ENCODE assay signal across 30 mouse cellular contexts in the genomic region with DNA sequence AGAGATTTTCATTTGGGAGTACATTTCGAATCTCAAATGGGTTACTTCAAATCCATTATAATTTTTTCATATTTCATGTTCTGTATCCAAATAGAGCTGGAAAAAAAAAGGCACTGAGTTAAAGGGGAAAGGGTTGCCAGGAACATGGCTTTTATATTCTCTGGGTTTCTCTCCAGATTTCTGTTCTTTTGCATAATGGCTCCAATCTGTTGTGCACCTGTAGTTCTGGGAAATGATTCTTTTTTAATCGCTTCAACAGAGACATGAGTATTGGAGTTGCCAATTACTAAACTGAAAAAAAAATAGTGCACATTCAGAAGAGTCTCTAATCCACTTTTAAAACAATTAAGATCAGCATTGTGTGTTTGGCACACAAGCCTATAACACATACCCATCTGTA. TPM values are rescaled to one million over a fixed set of nuclear protein-coding genes. Genes with fewer than 3 reads are reported as not detected.
DNase-seq lines count a peak whose midpoint lies in the region; ATAC-seq and TF ChIP-seq lines count a peak whose summit lies in the region.
"Had no signal": no experiment of that assay in that cellular context is flagged by ENCODE, and none has a peak within 500 bp of the region (broad histone marks: within the 10 kb centered on the region; RNA-seq: fewer than 3 reads in every experiment).

No protein-coding gene starts in this region.

- no peak overlapping the region for H3K27ac ChIP-seq in forebrain, postnatal 0 days (ENCODE audit: low read depth, low read length)
- no peak overlapping the region for H3K27ac ChIP-seq in forebrain, embryonic 10.5 days
- H3K27ac ChIP-seq in heart, embryonic 13.5 days (replicated peaks) = no peak overlapping the region
- no peak overlapping the region for H3K27ac ChIP-seq in heart, embryonic 10.5 days
- peak overlapping the region; percentile 74 for H3K27ac ChIP-seq in layer of hippocampus, adult 2 months
- H3K27ac ChIP-seq: forebrain, embryonic 15.5 days; hindbrain, embryonic 13.5 days; left cerebral cortex, adult 2 months; limb, embryonic 13.5 days; liver, embryonic 12.5 days had no signal

- no peaks in the 10 kb centered on the region for H3K27me3 ChIP-seq in forebrain, postnatal 0 days (ENCODE audit: insufficient read depth, low read length)
- no peaks in the 10 kb centered on the region for H3K27me3 ChIP-seq in forebrain, embryonic 10.5 days (ENCODE audit: poor library complexity, severe bottlenecking)
- no peaks in the 10 kb centered on the region for H3K27me3 ChIP-seq in heart, embryonic 13.5 days (replicated peaks)
- H3K27me3 ChIP-seq in heart, embryonic 10.5 days (ENCODE audit: insufficient read depth, poor library complexity, severe bottlenecking) = no peaks in the 10 kb centered on the region
- H3K27me3 ChIP-seq: embryonic facial prominence, embryonic 15.5 days; forebrain, embryonic 15.5 days; limb, embryonic 13.5 days; Patski had no signal

- H3K4me1 ChIP-seq in forebrain, postnatal 0 days (ENCODE audit: insufficient read depth) = no peaks in the 10 kb centered on the region
- peaks cover 38% of the 10 kb centered on the region for H3K4me1 ChIP-seq in forebrain, embryonic 10.5 days
- H3K4me1 ChIP-seq in heart, embryonic 13.5 days = peaks cover 18% of the 10 kb centered on the region
- H3K4me1 ChIP-seq in heart, embryonic 10.5 days = 0 out of 2 replicates have a peak, but pooled peaks cover 7% of the 10 kb centered on the region

- no peak for TF ChIP-seq CTCF in forebrain, postnatal 0 days (IDR thresholded peaks at IDR 0.05; ENCODE audit: low read depth)
- no peak for TF ChIP-seq CTCF in layer of hippocampus, adult 2 months (conservative IDR thresholded peaks at IDR 0.05)
- no peak for TF ChIP-seq CTCF in brain, embryonic 14.5 days (IDR thresholded peaks at IDR 0.05; ENCODE audit: borderline replicate concordance, extremely low read depth, insufficient read depth, insufficient read length)

- 20% methylated on average over 2 of the region's 2 CpGs for WGBS in forebrain, postnatal 0 days
- WGBS in forebrain, embryonic 10.5 days = 92% methylated on average over 2 of the region's 2 CpGs
- 75% methylated on average over 2 of the region's 2 CpGs for WGBS in heart, embryonic 13.5 days
- 83% methylated on average over 2 of the region's 2 CpGs for WGBS in heart, embryonic 10.5 days

- no peak overlapping the region for H3K9ac ChIP-seq in forebrain, postnatal 0 days
- H3K9ac ChIP-seq in heart, embryonic 13.5 days = 0 out of 2 replicates have a peak overlapping the region, but pooled peaks have one; percentile 24
- H3K9ac ChIP-seq: embryonic facial prominence, embryonic 15.5 days; forebrain, embryonic 15.5 days; hindbrain, embryonic 13.5 days; limb, embryonic 13.5 days; liver, embryonic 12.5 days; liver, postnatal 0 days had no signal

- ATAC-seq in forebrain, postnatal 0 days = no peak
- ATAC-seq in heart, embryonic 13.5 days (ENCODE audit: extremely low read depth, insufficient number of reproducible peaks, low FRiP score, low TSS enrichment) = no peak
- ATAC-seq: forebrain, embryonic 15.5 days; intestine, embryonic 16.5 days; liver, embryonic 12.5 days; liver, postnatal 0 days; midbrain, embryonic 16.5 days; Patski had no signal

- H3K36me3 ChIP-seq in forebrain, postnatal 0 days (ENCODE audit: insufficient read depth) = no peaks in the 10 kb centered on the region
- no peaks in the 10 kb centered on the region for H3K36me3 ChIP-seq in forebrain, embryonic 10.5 days (replicated peaks)
- no peaks in the 10 kb centered on the region for H3K36me3 ChIP-seq in heart, embryonic 13.5 days
- no peaks in the 10 kb centered on the region for H3K36me3 ChIP-seq in heart, embryonic 10.5 days
- H3K36me3 ChIP-seq: embryonic facial prominence, embryonic 15.5 days; forebrain, embryonic 15.5 days; hindbrain, embryonic 13.5 days; limb, embryonic 13.5 days; liver, embryonic 12.5 days had no signal

- H3K9me3 ChIP-seq in forebrain, postnatal 0 days (ENCODE audit: low read length) = no peaks in the 10 kb centered on the region
- no peaks in the 10 kb centered on the region for H3K9me3 ChIP-seq in forebrain, embryonic 10.5 days
- no peaks in the 10 kb centered on the region for H3K9me3 ChIP-seq in heart, embryonic 13.5 days
- no peaks in the 10 kb centered on the region for H3K9me3 ChIP-seq in heart, embryonic 10.5 days
- H3K9me3 ChIP-seq: embryonic facial prominence, embryonic 15.5 days; forebrain, embryonic 15.5 days; hindbrain, embryonic 13.5 days; limb, embryonic 13.5 days; liver, embryonic 12.5 days had no signal

- H3K4me2 ChIP-seq in forebrain, postnatal 0 days (ENCODE audit: low read depth) = no peak overlapping the region
- H3K4me2 ChIP-seq in heart, embryonic 13.5 days = no peak overlapping the region
- H3K4me2 ChIP-seq: embryonic facial prominence, embryonic 15.5 days; forebrain, embryonic 15.5 days; hindbrain, embryonic 13.5 days; liver, embryonic 12.5 days; midbrain, embryonic 11.5 days had no signal

- no peak overlapping the region for H3K4me3 ChIP-seq in forebrain, postnatal 0 days (ENCODE audit: low read depth, low read length)
- no peak overlapping the region for H3K4me3 ChIP-seq in forebrain, embryonic 10.5 days
- no peak overlapping the region for H3K4me3 ChIP-seq in heart, embryonic 13.5 days
- H3K4me3 ChIP-seq in heart, embryonic 10.5 days = no peak overlapping the region
- H3K4me3 ChIP-seq in layer of hippocampus, adult 2 months = no peak overlapping the region
- H3K4me3 ChIP-seq: embryonic facial prominence, embryonic 15.5 days; forebrain, embryonic 15.5 days; hindbrain, embryonic 13.5 days; left cerebral cortex, adult 2 months; limb, embryonic 13.5 days; liver, embryonic 12.5 days had no signal

- DNase-seq in forebrain, postnatal 0 days = peak; percentile 62
- DNase-seq in forebrain, embryonic 10.5 days (ENCODE audit: extremely low spot score, low spot score) = no peak
- DNase-seq in heart, embryonic 10.5 days (ENCODE audit: low spot score) = no peak
- peak; percentile 57 to 65 for DNase-seq in layer of hippocampus, adult 2 months (ENCODE audit: low spot score in 2 of 2)
- DNase-seq in layer of hippocampus, postnatal 10 days (ENCODE audit: low spot score in 2 of 2) = no peak
- DNase-seq in brain, embryonic 14.5 days (ENCODE audit: low read depth) = peak; percentile 58
- no peak for DNase-seq in left cerebral cortex, adult 11 months (ENCODE audit: low spot score)
- DNase-seq: adrenal gland, postnatal 10 days; cerebellum, adult 18-20 months; kidney, adult 8-10 months; kidney, postnatal 4 days; liver, postnatal 0 days; lung, postnatal 36 days; right cerebral cortex, adult 18-20 months; thymus, adult 18-20 months; thymus, postnatal 25 days had no signal

- no peak for TF ChIP-seq POLR2A in brain, embryonic 14.5 days (IDR thresholded peaks at IDR 0.05; ENCODE audit: borderline replicate concordance, extremely low read depth, insufficient read depth, insufficient read length, poor library complexity, severe bottlenecking)

RNA-seq across cellular contexts. Expression of gene Adamts1, which starts 2.7 kb away (rescaled TPM):
- total RNA-seq in forebrain, postnatal 0 days (2014; rRNA removed) = 12.5 and 13.8 TPM in 2 replicates
- 3.7 and 5.1 TPM in 2 replicates for polyA plus RNA-seq in forebrain, postnatal 0 days (2015; fragmentation: Nextera tagmentation; extraction: Ambion mirVana)
- polyA plus RNA-seq in forebrain, embryonic 10.5 days (2016; fragmentation: Nextera tagmentation; extraction: Ambion mirVana) = 15.7 and 15.9 TPM in 2 replicates
- polyA plus RNA-seq in heart, embryonic 13.5 days (2015; fragmentation: Nextera tagmentation; extraction: Ambion mirVana) = 52.0 and 53.6 TPM in 2 replicates
- 53.5 and 54.7 TPM in 2 replicates for polyA plus RNA-seq in heart, embryonic 10.5 days (2016; fragmentation: Nextera tagmentation; extraction: Ambion mirVana)
- total RNA-seq in layer of hippocampus, adult 2 months (2021) = 10 to 100 TPM; 19.7 to 27.8 TPM
- total RNA-seq in layer of hippocampus, postnatal 10 days (2021) = 10 to 100 TPM; 16.5 to 16.9 TPM
- 7.8 and 9.7 TPM in 2 replicates for polyA plus RNA-seq in brain, embryonic 14.5 days (2012; rRNA removed)
- total RNA-seq: megakaryocyte, adult 5-6 weeks; MEL; neutrophil, adult 5-6 weeks had no signal

Comparison
In these comparisons a context has a peak if more than half of its experiments do, and no peak if none do; other contexts are left out.
1. DNase-seq: peak in forebrain, postnatal 0 days (single experiment), layer of hippocampus, adult 2 months (2 of 2) and brain, embryonic 14.5 days (single experiment); none in forebrain, embryonic 10.5 days (single experiment), heart, embryonic 10.5 days (single experiment), layer of hippocampus, postnatal 10 days (0 of 2) and left cerebral cortex, adult 11 months (single experiment).